Mouse (Mus musculus) liver, embryonic 13.5 days (tissue): Measurements from ENCODE around the gene Tmem150c. TPM values are rescaled to one million over a fixed set of nuclear protein-coding genes. Genes with fewer than 3 reads are reported as not detected.

Experiments
- ATAC-seq: fragments of 200-750 bp; cut with Nextera tagmentation; 2 replicates; pipeline ENCODE4 v1.8.0; 2017; ENCODE audit warnings: low read depth, mild to moderate bottlenecking, moderate number of reproducible peaks, moderate library complexity
- DNase-seq: peaks from one replicate; pipeline ENCODE4 v3.0.0; 2022
- H3K27ac ChIP-seq: fragments of 300-500 bp; sonication (generic); 2 replicates; pipeline ENCODE4 v1.5.1; 2015; ENCODE audit warnings: moderate library complexity, mild to moderate bottlenecking, inconsistent platforms
- H3K27me3 ChIP-seq: fragments of 300-500 bp; sonication (generic); 2 replicates; pipeline ENCODE4 v1.6.1; 2015; ENCODE audit warnings: mild to moderate bottlenecking, inconsistent platforms
- H3K36me3 ChIP-seq: fragments of 300-500 bp; sonication (generic); 2 replicates; pipeline ENCODE4 v1.6.1; 2015; ENCODE audit warnings: mild to moderate bottlenecking, inconsistent platforms
- H3K4me1 ChIP-seq: fragments of 300-500 bp; sonication (generic); replicated peaks from 2 replicates; pipeline ENCODE4 v1.6.1; 2015; ENCODE audit warnings: inconsistent platforms
- H3K4me2 ChIP-seq: fragments of 300-500 bp; sonication (generic); 2 replicates; pipeline ENCODE4 v1.6.1; 2015; ENCODE audit warnings: inconsistent platforms, mild to moderate bottlenecking, moderate library complexity
- H3K4me3 ChIP-seq: fragments of 300-500 bp; sonication (generic); replicated peaks from 2 replicates; pipeline ENCODE4 v1.5.1; 2015; ENCODE audit warnings: mild to moderate bottlenecking, inconsistent platforms
- H3K9ac ChIP-seq: fragments of 300-500 bp; sonication (generic); 2 replicates; pipeline ENCODE4 v1.6.1; 2015; ENCODE audit warnings: mild to moderate bottlenecking, inconsistent platforms
- H3K9me3 ChIP-seq: fragments of 300-500 bp; sonication (generic); replicated peaks from 2 replicates; pipeline ENCODE4 v1.6.1; 2016; ENCODE audit warnings: inconsistent platforms
- WGBS: fragments of 180-500 bp; shearing (Covaris S2); methylation state at CpG from one replicate; pipeline ENCODE4 v1.1.7; 2015; ENCODE audit not compliant: insufficient replicate concordance; 5-methylcytosine and 5-hydroxymethylcytosine counted together
- polyA plus RNA-seq: library from polyadenylated mRNA; unstranded; fragments of >200 nt; fragmentation: Nextera tagmentation; extraction: Ambion mirVana; gene quantifications from 2 replicates; pipeline ENCODE4 v1.2.1, GENCODE M21; 2015

Tmem150c gene
- polyA plus RNA-seq, 1 experiment from 2014 or later, result 0.83 TPM

DNA sequence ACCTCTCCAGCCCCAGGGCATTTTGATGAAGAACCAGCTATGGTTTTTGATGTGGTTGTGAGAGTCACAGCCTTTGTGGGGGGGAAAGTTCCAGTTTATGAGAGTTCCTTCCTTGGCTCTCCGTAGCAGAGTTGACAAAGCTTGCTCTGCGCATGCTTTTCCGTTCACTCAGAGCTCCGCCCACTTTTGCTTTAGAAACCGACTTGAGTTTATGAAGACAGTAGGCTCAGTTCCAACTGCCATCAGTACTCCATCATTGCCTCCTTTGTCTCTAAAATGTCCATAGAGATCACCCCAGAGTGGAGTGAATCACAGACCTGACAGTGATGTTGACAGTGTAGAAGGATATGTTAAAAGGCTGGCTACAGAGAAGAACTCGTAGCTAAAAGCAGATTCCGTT is 3.8 kb upstream of the Tmem150c start:
- H3K36me3 ChIP-seq, result no peaks in the 10 kb centered on the region
- WGBS, result 59% methylated on average over 7 of the region's 7 CpGs

DNA sequence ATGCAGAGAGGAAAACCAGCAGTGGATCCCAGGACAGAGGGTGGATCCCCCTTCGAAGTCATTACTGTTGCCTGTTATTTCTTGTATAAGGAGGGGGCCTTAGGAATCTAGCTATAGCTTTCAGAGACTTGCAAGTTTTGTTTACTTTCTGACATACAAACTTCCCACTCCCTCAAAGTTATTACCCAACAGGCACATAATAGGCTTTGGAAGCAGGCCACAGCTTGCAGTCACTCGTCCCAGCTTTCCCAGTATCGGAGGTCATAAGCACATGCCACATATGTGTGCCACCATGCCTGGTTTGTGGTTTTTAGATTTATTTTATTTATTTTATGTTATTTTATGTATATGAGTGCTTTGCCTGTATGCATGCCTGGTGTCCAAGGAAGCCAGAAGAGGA is 3.2 kb upstream of the Tmem150c start:
- WGBS, result 53% methylated on average over 3 of the region's 3 CpGs

More for the DNA sequence above, 3.8 kb upstream of the Tmem150c start:
- Histone ChIP-seq H3K9me3 (no peaks in the 10 kb centered on the region), H3K27me3 (peaks cover 29% of the 10 kb centered on the region), H3K4me3 (no peak overlapping the region), H3K27ac (no peak overlapping the region), H3K9ac (no peak overlapping the region), H3K4me1 (no peaks in the 10 kb centered on the region), H3K4me2 (no peak overlapping the region)
- ATAC-seq (no peak), DNase-seq (no peak)

DNA sequence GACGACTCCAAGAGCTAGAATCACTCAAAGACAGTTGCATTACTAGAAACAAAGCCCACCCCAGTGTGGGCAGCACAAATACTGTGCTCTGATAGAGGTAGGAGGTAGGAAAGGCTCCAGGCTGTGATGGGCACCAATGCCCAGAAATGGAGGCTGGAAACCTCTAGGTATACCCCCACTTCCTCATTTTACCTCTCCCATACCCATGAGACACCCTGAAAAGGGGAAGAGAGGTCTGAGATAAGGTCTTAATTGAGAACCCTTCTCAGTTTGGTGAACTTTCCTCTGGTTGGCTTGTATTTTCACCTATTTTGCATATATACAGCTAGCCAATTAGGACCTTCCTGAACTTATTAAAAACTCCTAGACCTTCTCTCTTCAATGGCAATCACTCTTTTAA is 2.4 kb upstream of the Tmem150c start:
- no peak overlapping the region for H3K4me2 ChIP-seq
- peaks cover 42% of the 10 kb centered on the region for H3K27me3 ChIP-seq
- H3K4me3 ChIP-seq, result no peak overlapping the region
- no peak overlapping the region for H3K9ac ChIP-seq
- H3K4me1 ChIP-seq, result no peaks in the 10 kb centered on the region
- 35% methylated on average over 1 of the region's 1 CpGs for WGBS
- H3K27ac ChIP-seq, result no peak overlapping the region
- no peak for DNase-seq
- no peaks in the 10 kb centered on the region for H3K36me3 ChIP-seq
- H3K9me3 ChIP-seq, result no peaks in the 10 kb centered on the region
- ATAC-seq, result no peak

More for the DNA sequence above, 3.2 kb upstream of the Tmem150c start:
- Histone ChIP-seq H3K27me3 (peaks cover 34% of the 10 kb centered on the region), H3K9ac (no peak overlapping the region), H3K36me3 (no peaks in the 10 kb centered on the region), H3K4me2 (no peak overlapping the region), H3K4me1 (no peaks in the 10 kb centered on the region), H3K4me3 (no peak overlapping the region), H3K27ac (no peak overlapping the region), H3K9me3 (no peaks in the 10 kb centered on the region)
- no peak for ATAC-seq
- no peak for DNase-seq

- peak overlapping the region; percentile 70 for H3K4me2 ChIP-seq
- DNase-seq (no peak), ATAC-seq (0 out of 2 replicates have a peak, but pooled peaks have one; percentile 12)
- H3K9me3 ChIP-seq, result no peaks in the 10 kb centered on the region
- H3K36me3 ChIP-seq, result no peaks in the 10 kb centered on the region
- WGBS, result 2% methylated on average over 68 of the region's 101 CpGs
- H3K9ac ChIP-seq, result peak overlapping the region; percentile 52
- H3K4me1 ChIP-seq, result no peaks in the 10 kb centered on the region
- H3K27me3 ChIP-seq, result peaks cover 52% of the 10 kb centered on the region
- no peak overlapping the region for H3K27ac ChIP-seq
- peak overlapping the region; percentile 60 for H3K4me3 ChIP-seq
Observed at GRCm38 (mm10) chr5:100158791-100159637, 594 bp downstream of the Tmem150c start.

GRCm38 (mm10) chr5:100158301-100158700 is 1.3 kb downstream of the Tmem150c start:
- Histone ChIP-seq H3K4me1 (no peaks in the 10 kb centered on the region), H3K9ac (no peak overlapping the region), H3K27me3 (peaks cover 52% of the 10 kb centered on the region), H3K36me3 (no peaks in the 10 kb centered on the region), H3K27ac (no peak overlapping the region), H3K4me3 (peak overlapping the region; percentile 60), H3K4me2 (peak overlapping the region; percentile 70), H3K9me3 (no peaks in the 10 kb centered on the region)
- 14% methylated on average over 13 of the region's 13 CpGs for WGBS
- DNase-seq, result no peak
- no peak for ATAC-seq

DNA sequence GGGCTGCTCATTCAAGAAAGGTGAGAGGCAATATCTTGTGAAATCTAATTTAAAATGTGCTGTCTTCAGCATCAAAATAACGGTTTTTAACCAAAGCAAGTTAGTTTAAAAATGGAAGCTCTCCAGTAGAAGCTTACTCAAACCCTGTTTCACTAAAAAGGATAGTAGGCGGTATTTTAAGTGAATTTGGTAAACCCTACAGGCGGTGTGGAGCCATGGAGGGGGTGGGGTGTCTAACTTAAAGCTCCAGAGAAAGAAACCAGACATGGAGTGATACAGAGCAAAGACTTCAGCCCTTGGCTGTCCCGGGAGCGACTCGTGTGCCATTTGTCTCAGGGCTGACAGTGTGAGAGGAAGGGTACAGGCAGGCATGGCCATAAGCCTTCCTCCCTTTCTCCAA is 4.0 kb downstream of the Tmem150c start:
- Histone ChIP-seq H3K4me1 (no peaks in the 10 kb centered on the region), H3K9ac (no peak overlapping the region), H3K27me3 (peaks cover 46% of the 10 kb centered on the region), H3K36me3 (no peaks in the 10 kb centered on the region), H3K9me3 (no peaks in the 10 kb centered on the region), H3K27ac (no peak overlapping the region), H3K4me3 (no peak overlapping the region), H3K4me2 (no peak overlapping the region)
- ATAC-seq (no peak), DNase-seq (no peak)
- 52% methylated on average over 6 of the region's 6 CpGs for WGBS

- H3K4me1 ChIP-seq, result no peaks in the 10 kb centered on the region
- no peak for ATAC-seq
- H3K4me3 ChIP-seq, result no peak overlapping the region
- DNase-seq, result no peak
- no peaks in the 10 kb centered on the region for H3K9me3 ChIP-seq
- H3K27ac ChIP-seq, result no peak overlapping the region
- no peak overlapping the region for H3K4me2 ChIP-seq
- no peaks in the 10 kb centered on the region for H3K36me3 ChIP-seq
- no peak overlapping the region for H3K9ac ChIP-seq
- WGBS, result 44% methylated on average over 3 of the region's 3 CpGs
- H3K27me3 ChIP-seq, result no peaks in the 10 kb centered on the region
Observed at GRCm38 (mm10) chr5:100149967-100150366, 9.6 kb downstream of the Tmem150c start.

GRCm38 (mm10) chr5:100144836-100145235 is 14.8 kb downstream of the Tmem150c start:
- Histone ChIP-seq H3K9ac (no peak overlapping the region), H3K4me3 (no peak overlapping the region), H3K4me1 (no peaks in the 10 kb centered on the region), H3K9me3 (no peaks in the 10 kb centered on the region), H3K27me3 (no peaks in the 10 kb centered on the region), H3K4me2 (no peak overlapping the region), H3K36me3 (no peaks in the 10 kb centered on the region), H3K27ac (no peak overlapping the region)
- DNase-seq (no peak), ATAC-seq (no peak)
- WGBS, result 59% methylated on average over 7 of the region's 7 CpGs

GRCm38 (mm10) chr5:100127283-100127682 is 32.3 kb downstream of the Tmem150c start:
- Histone ChIP-seq H3K4me1 (no peaks in the 10 kb centered on the region), H3K4me3 (no peak overlapping the region), H3K9ac (no peak overlapping the region), H3K36me3 (no peaks in the 10 kb centered on the region), H3K27ac (no peak overlapping the region), H3K9me3 (no peaks in the 10 kb centered on the region), H3K27me3 (no peaks in the 10 kb centered on the region), H3K4me2 (no peak overlapping the region)
- ATAC-seq (no peak), DNase-seq (no peak)
- WGBS, result 52% methylated on average over 8 of the region's 8 CpGs

- DNase-seq (no peak), ATAC-seq (no peak)
- H3K27ac ChIP-seq, result no peak overlapping the region
- peaks cover 3% of the 10 kb centered on the region; the same call in 1 of the 2 replicates for H3K27me3 ChIP-seq
- H3K4me2 ChIP-seq, result no peak overlapping the region
- no peaks in the 10 kb centered on the region for H3K36me3 ChIP-seq
- H3K4me1 ChIP-seq, result 0 out of 2 replicates have a peak, but pooled peaks cover 2% of the 10 kb centered on the region
- H3K4me3 ChIP-seq, result no peak overlapping the region
- no peaks in the 10 kb centered on the region for H3K9me3 ChIP-seq
- H3K9ac ChIP-seq, result no peak overlapping the region
- WGBS, result 60% methylated on average over 12 of the region's 12 CpGs
Observed at GRCm38 (mm10) chr5:100125409-100126123, 34.0 kb downstream of the Tmem150c start.

GRCm38 (mm10) chr5:100124530-100124929 is 35.1 kb downstream of the Tmem150c start:
- DNase-seq, result no peak

More at GRCm38 (mm10) chr5:100124530-100124929, 35.1 kb downstream of the Tmem150c start:
- H3K9me3 ChIP-seq, result no peaks in the 10 kb centered on the region
- peaks cover 7% of the 10 kb centered on the region; the same call in 1 of the 2 replicates for H3K27me3 ChIP-seq
- H3K4me1 ChIP-seq, result 0 out of 2 replicates have a peak, but pooled peaks cover 2% of the 10 kb centered on the region
- no peak overlapping the region for H3K4me2 ChIP-seq
- 30% methylated on average over 1 of the region's 1 CpGs for WGBS
- H3K36me3 ChIP-seq, result no peaks in the 10 kb centered on the region
- H3K4me3 ChIP-seq, result no peak overlapping the region
- no peak overlapping the region for H3K27ac ChIP-seq
- ATAC-seq, result no peak
- H3K9ac ChIP-seq, result no peak overlapping the region
